Mouse (Mus musculus): ENCODE data around the gene Gucy2d. TPM values are rescaled to one million over a fixed set of nuclear protein-coding genes. Genes with fewer than 3 reads are reported as not detected.

Gene Gucy2d
- not detected in 2 replicates for polyA plus RNA-seq (2014; fragmentation: Nextera tagmentation; extraction: Ambion mirVana)

DNA sequence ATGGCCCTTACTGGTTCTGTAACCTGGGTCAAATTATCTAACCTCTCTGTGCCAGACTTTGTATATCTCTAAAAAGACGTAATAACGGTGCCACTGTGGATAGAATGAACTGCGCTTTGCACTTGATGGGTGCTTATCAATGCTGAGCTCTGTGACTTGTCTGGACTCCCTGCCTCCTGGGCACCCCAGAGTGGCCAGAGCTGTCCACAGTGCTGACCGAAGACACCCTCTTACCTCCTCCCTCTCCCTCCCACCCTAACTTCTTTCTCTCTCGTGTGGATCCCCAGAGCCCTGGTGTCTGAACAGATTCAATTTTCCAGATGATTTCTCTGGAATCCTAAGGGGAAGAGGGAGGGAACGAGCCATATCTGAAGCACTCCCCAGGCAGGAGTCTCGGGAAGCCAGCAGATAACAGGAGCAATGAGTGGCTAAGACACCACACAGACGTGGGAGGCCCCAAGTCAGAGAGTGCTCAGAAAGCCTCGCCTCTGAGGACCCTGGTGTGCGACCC, at the start of gene Gucy2d:
Gene Gucy2d (plus strand): TSS at position 461 of the 511 bp plus-strand sequence.
- 51% methylated on average over 10 of the region's 10 CpGs for WGBS
- no peak for DNase-seq (ENCODE audit: low spot score)

DNA sequence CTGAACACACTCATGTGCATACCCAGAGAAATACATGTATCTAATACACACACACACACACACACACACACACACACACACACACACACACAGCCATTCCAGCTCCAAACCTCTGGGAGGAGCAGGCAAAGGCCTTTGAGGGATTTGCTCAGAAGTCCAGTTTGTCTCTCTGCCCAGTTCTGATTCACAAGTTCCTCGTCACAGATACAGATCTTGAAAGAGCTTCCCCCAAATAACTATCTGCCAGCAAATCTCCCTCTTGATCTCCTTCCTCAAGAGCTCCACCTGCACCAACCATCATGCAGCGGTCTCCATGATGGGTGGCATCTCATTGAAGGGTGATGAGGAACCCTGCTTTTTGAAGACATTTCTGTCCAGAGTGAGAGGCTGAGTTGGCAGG, 49.7 kb upstream of the Gucy2d start:
- no peaks in the 10 kb centered on the region for H3K4me1 ChIP-seq (ENCODE audit: control insufficient read depth, insufficient read depth, low read length)
- H3K36me3 ChIP-seq (replicated peaks; ENCODE audit: control insufficient read depth, insufficient read depth, low read depth, low read length) = no peaks in the 10 kb centered on the region
- H3K27ac ChIP-seq (replicated peaks; ENCODE audit: low read depth, low read length) = no peak overlapping the region
- H3K27me3 ChIP-seq (ENCODE audit: control insufficient read depth, insufficient read depth, low read length) = no peaks in the 10 kb centered on the region
- DNase-seq (ENCODE audit: low spot score) = no peak
- H3K9ac ChIP-seq (replicated peaks; ENCODE audit: low read length) = no peak overlapping the region
- no peak overlapping the region for H3K4me3 ChIP-seq (ENCODE audit: low read depth, low read length)
- no peak overlapping the region for H3K4me2 ChIP-seq (ENCODE audit: low read depth, low read length)
- H3K9me3 ChIP-seq (replicated peaks; ENCODE audit: control insufficient read depth, low read length) = no peaks in the 10 kb centered on the region
- WGBS = 82% methylated on average over 2 of the region's 2 CpGs
- no peak for ATAC-seq (replicated peaks; ENCODE audit: insufficient number of reproducible peaks, low FRiP score, low TSS enrichment, low read depth)

More for the DNA sequence above, at the start of gene Gucy2d:
- Histone ChIP-seq H3K4me1 (ENCODE audit: control insufficient read depth, insufficient read depth, low read length) (no peaks in the 10 kb centered on the region), H3K27ac (replicated peaks; ENCODE audit: low read depth, low read length) (no peak within 1 kb of the TSS), H3K36me3 (replicated peaks; ENCODE audit: control insufficient read depth, insufficient read depth, low read depth, low read length) (no peaks in the 10 kb centered on the region), H3K9ac (replicated peaks; ENCODE audit: low read length) (no peak within 1 kb of the TSS), H3K4me3 (ENCODE audit: low read depth, low read length) (no peak within 1 kb of the TSS), H3K27me3 (ENCODE audit: control insufficient read depth, insufficient read depth, low read length) (no peaks in the 10 kb centered on the region), H3K4me2 (ENCODE audit: low read depth, low read length) (no peak within 1 kb of the TSS), H3K9me3 (replicated peaks; ENCODE audit: control insufficient read depth, low read length) (no peaks in the 10 kb centered on the region)
- ATAC-seq (replicated peaks; ENCODE audit: insufficient number of reproducible peaks, low FRiP score, low TSS enrichment, low read depth) = no peak

DNA sequence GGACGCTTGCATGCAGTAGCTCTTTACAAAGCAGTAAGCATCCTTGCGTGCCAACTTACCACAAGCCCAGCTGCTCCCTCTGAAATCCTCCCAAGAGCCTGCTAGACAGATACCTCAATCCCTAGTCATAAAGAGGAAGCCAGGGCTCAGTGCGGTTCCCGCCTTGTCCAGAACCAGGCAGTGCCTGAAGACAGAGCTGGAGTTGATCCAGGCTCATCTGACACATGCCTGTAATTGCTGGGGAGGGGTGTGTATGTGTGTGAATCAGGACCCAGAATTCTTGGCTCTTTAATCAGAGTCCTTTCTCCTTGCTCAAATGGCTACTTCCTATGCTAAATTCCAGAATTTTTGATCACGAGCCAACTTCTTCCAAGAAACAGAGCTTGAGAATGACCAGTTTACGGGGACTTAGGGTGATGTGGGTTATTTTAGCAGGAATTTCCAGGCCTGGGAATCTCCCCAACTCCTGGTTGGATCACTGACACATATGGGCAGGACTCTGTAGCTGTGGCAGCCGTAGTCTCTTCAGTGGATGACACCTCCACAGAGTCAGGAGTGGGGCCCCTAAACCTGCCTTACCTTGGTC, 48.8 kb upstream of the Gucy2d start:
- Histone ChIP-seq H3K36me3 (replicated peaks; ENCODE audit: control insufficient read depth, insufficient read depth, low read depth, low read length) (no peaks in the 10 kb centered on the region), H3K27ac (replicated peaks; ENCODE audit: low read depth, low read length) (no peak overlapping the region), H3K4me1 (ENCODE audit: control insufficient read depth, insufficient read depth, low read length) (no peaks in the 10 kb centered on the region), H3K4me3 (ENCODE audit: low read depth, low read length) (no peak overlapping the region), H3K27me3 (ENCODE audit: control insufficient read depth, insufficient read depth, low read length) (no peaks in the 10 kb centered on the region), H3K4me2 (ENCODE audit: low read depth, low read length) (no peak overlapping the region), H3K9ac (replicated peaks; ENCODE audit: low read length) (no peak overlapping the region), H3K9me3 (replicated peaks; ENCODE audit: control insufficient read depth, low read length) (no peaks in the 10 kb centered on the region)
- ATAC-seq (replicated peaks; ENCODE audit: insufficient number of reproducible peaks, low FRiP score, low TSS enrichment, low read depth) = no peak
- WGBS = 85% methylated on average over 7 of the region's 7 CpGs
- no peak for DNase-seq (ENCODE audit: low spot score)

DNA sequence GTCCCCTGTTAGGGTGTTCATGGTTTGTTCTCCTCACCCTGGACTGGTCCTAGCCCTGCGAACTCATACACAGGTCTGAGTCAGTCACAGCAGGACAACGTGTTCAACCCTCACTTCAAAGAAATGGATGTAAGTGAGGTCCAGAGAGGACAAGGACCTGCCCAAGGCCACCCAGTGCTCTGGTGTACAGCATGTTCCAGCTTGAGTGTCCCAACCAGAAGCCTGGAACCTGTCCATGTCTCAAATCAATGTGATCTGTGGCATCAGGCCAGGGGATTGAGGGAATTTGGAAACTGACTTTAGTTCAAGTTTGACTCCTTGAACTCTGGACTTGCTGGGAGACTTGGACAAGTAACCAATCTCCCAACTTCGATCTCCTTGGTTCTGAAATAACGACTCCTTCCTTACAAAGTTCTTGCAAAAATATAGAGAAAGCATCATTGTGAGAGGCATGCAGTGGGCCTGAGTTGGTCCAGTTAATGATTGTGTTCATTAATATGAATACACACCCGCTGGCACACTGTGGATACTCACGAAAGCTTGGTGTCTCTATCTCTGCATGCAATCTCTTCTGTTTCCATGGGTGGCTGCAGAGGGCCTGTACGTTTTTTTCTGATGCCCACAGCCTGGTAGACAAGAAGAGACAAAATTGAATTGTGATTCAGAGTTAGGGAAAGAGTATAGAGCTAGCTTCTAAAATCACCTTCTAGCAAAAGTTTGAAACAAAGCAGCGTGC, 47.6 kb upstream of the Gucy2d start:
- no peak overlapping the region for H3K9ac ChIP-seq (replicated peaks; ENCODE audit: low read length)
- H3K4me3 ChIP-seq (ENCODE audit: low read depth, low read length) = no peak overlapping the region
- H3K9me3 ChIP-seq (replicated peaks; ENCODE audit: control insufficient read depth, low read length) = no peaks in the 10 kb centered on the region
- no peak overlapping the region for H3K27ac ChIP-seq (replicated peaks; ENCODE audit: low read depth, low read length)
- H3K4me2 ChIP-seq (ENCODE audit: low read depth, low read length) = no peak overlapping the region
- ATAC-seq (replicated peaks; ENCODE audit: insufficient number of reproducible peaks, low FRiP score, low TSS enrichment, low read depth) (no peak), DNase-seq (ENCODE audit: low spot score) (no peak)
- no peaks in the 10 kb centered on the region for H3K36me3 ChIP-seq (replicated peaks; ENCODE audit: control insufficient read depth, insufficient read depth, low read depth, low read length)
- no peaks in the 10 kb centered on the region for H3K27me3 ChIP-seq (ENCODE audit: control insufficient read depth, insufficient read depth, low read length)
- 86% methylated on average over 8 of the region's 8 CpGs for WGBS
- H3K4me1 ChIP-seq (ENCODE audit: control insufficient read depth, insufficient read depth, low read length) = no peaks in the 10 kb centered on the region

DNA sequence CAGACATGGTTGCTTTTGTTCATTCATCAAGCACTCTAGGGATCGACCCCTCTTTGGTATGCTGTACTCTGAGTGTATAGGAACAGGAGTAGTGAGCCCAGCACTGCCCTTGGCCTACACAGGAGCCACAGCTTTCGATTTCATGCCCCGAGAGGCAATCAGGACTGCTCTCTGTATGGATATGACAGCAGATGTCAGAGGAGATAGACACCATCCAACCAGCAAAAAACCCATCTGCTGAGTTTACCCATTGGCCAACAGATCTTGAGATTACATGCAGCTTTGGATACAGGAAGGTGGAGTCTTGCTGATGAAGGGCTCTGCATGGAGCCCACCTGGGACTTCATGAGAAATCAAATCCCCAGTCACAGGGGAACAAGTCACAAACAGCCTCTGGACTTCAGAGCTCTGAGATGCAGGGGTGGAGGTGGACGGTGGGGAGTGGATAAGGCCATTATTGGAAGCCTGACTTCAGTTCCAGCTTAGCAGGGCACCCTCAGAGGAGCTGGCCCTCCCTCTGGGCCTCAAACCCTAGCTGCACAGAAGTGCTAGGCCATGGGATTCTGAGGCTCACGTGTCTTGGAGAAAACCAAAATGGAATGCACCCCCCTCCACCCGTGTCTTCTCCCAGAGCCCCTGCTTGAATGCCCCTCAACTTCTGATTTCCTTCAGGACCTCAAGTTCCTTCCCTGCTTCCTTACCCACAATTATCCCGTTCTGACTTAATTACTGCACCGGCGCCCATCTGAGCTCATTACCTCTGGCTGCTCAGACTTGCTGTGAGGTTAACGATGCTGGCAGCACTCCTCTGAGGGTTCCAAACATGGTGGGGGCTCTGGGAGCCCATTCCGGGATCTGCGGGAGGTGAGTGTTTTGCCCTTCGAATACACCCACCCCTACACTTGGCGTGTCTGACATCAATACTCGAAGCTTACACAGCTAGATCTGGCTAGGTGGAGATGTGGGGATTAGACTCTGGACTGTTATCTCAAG, 37.3 kb upstream of the Gucy2d start:
- DNase-seq (ENCODE audit: low spot score) = no peak

DNA sequence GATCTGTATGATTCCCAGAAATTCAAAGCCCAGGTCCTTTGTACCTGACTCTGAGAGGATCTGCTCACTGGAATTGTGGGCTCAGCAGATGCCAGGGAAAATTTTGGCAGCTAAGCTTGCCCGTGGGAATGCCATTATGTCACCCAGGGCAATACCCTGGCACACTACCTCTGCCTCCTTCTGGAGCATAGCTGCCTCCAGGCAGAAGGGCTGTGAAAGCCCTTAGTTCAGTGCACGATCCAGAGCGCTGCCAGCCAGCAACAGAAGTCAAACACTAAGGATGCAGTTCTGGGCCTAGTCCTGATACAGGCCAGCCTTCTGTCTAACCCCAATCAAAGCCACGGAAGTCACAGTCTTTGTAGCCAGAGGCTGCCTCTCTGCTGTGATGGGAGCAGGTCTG, 36.2 kb upstream of the Gucy2d start:
- Histone ChIP-seq H3K4me2 (ENCODE audit: low read depth, low read length) (no peak overlapping the region), H3K27ac (replicated peaks; ENCODE audit: low read depth, low read length) (no peak overlapping the region), H3K27me3 (ENCODE audit: control insufficient read depth, insufficient read depth, low read length) (no peaks in the 10 kb centered on the region), H3K4me1 (ENCODE audit: control insufficient read depth, insufficient read depth, low read length) (no peaks in the 10 kb centered on the region), H3K36me3 (replicated peaks; ENCODE audit: control insufficient read depth, insufficient read depth, low read depth, low read length) (no peaks in the 10 kb centered on the region), H3K9me3 (replicated peaks; ENCODE audit: control insufficient read depth, low read length) (no peaks in the 10 kb centered on the region), H3K4me3 (ENCODE audit: low read depth, low read length) (no peak overlapping the region), H3K9ac (replicated peaks; ENCODE audit: low read length) (no peak overlapping the region)
- no peak for DNase-seq (ENCODE audit: low spot score)
- WGBS = 40% methylated on average over 4 of the region's 4 CpGs
- ATAC-seq (replicated peaks; ENCODE audit: insufficient number of reproducible peaks, low FRiP score, low TSS enrichment, low read depth) = no peak

More for the DNA sequence above, 37.3 kb upstream of the Gucy2d start:
- no peak overlapping the region for H3K9ac ChIP-seq (replicated peaks; ENCODE audit: low read length)
- H3K9me3 ChIP-seq (replicated peaks; ENCODE audit: control insufficient read depth, low read length) = no peaks in the 10 kb centered on the region
- 53% methylated on average over 15 of the region's 15 CpGs for WGBS
- H3K27ac ChIP-seq (replicated peaks; ENCODE audit: low read depth, low read length) = no peak overlapping the region
- H3K4me2 ChIP-seq (ENCODE audit: low read depth, low read length) = no peak overlapping the region
- H3K4me1 ChIP-seq (ENCODE audit: control insufficient read depth, insufficient read depth, low read length) = no peaks in the 10 kb centered on the region
- ATAC-seq (replicated peaks; ENCODE audit: insufficient number of reproducible peaks, low FRiP score, low TSS enrichment, low read depth) = no peak
- no peaks in the 10 kb centered on the region for H3K36me3 ChIP-seq (replicated peaks; ENCODE audit: control insufficient read depth, insufficient read depth, low read depth, low read length)
- no peak overlapping the region for H3K4me3 ChIP-seq (ENCODE audit: low read depth, low read length)
- H3K27me3 ChIP-seq (ENCODE audit: control insufficient read depth, insufficient read depth, low read length) = no peaks in the 10 kb centered on the region

DNA sequence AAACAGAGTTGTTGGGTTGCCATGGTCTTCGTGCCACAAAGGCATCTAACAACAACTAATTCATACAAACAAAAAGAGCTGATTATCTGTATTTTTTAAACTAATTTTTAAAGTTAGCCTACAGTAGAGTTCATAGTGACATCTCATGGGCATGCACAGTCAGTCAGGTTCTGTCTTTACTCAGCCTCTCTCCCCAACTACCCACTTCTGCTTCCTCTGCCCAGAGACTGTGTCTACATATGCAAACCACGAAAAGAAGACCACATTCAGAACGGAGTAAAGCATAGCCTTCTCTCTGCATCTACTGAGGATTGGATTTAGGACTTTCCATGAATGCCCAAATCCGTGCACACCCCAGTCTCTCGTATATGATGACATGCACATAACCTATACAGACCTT, 32.6 kb upstream of the Gucy2d start:
- Histone ChIP-seq H3K9me3 (replicated peaks; ENCODE audit: control insufficient read depth, low read length) (no peaks in the 10 kb centered on the region), H3K4me2 (ENCODE audit: low read depth, low read length) (no peak overlapping the region), H3K9ac (replicated peaks; ENCODE audit: low read length) (no peak overlapping the region), H3K27me3 (ENCODE audit: control insufficient read depth, insufficient read depth, low read length) (no peaks in the 10 kb centered on the region), H3K27ac (replicated peaks; ENCODE audit: low read depth, low read length) (no peak overlapping the region), H3K36me3 (replicated peaks; ENCODE audit: control insufficient read depth, insufficient read depth, low read depth, low read length) (no peaks in the 10 kb centered on the region), H3K4me1 (ENCODE audit: control insufficient read depth, insufficient read depth, low read length) (no peaks in the 10 kb centered on the region), H3K4me3 (ENCODE audit: low read depth, low read length) (no peak overlapping the region)
- 82% methylated on average over 5 of the region's 5 CpGs for WGBS
- ATAC-seq (replicated peaks; ENCODE audit: insufficient number of reproducible peaks, low FRiP score, low TSS enrichment, low read depth) (no peak), DNase-seq (ENCODE audit: low spot score) (no peak)
